Mouse (Mus musculus) WW6 (cell line): Measurements from ENCODE around the gene Kcnmb3.
"Not testable (repeated sequence)": the region's sequence is repeated elsewhere in the genome, so short reads cannot be mapped to it uniquely, and the experiment has no call there.

Source experiments
- DNase-seq: peaks from one replicate; pipeline ENCODE4 v3.0.0-alpha.2; 2013; ENCODE audit warnings: low read depth, low spot score

Gene Kcnmb3

GRCm38 (mm10) chr3:32434016-32434415, 58.0 kb downstream of the Kcnmb3 start:
- DNase-seq, result no peak

- no peak for DNase-seq
Measured at GRCm38 (mm10) chr3:32430394-32430793, 61.6 kb downstream of the Kcnmb3 start.

GRCm38 (mm10) chr3:32429351-32429750, 62.7 kb downstream of the Kcnmb3 start:
- not testable (repeated sequence) for DNase-seq

- DNase-seq, result no peak
Measured at GRCm38 (mm10) chr3:32428921-32429320, 63.1 kb downstream of the Kcnmb3 start.

- DNase-seq, result no peak
Measured at GRCm38 (mm10) chr3:32428361-32428760, 63.7 kb downstream of the Kcnmb3 start.

- DNase-seq, result no peak
Measured at GRCm38 (mm10) chr3:32427695-32428094, 64.3 kb downstream of the Kcnmb3 start.
